Mouse (Mus musculus): ENCODE data around the gene Lurap1. TPM values are rescaled to one million over a fixed set of nuclear protein-coding genes. Genes with fewer than 3 reads are reported as not detected.

Gene Lurap1
- polyA plus RNA-seq, 1 experiment from 2014 or later, result 1.5 TPM

- H3K4me2 ChIP-seq (replicated peaks), result no peak overlapping the region
- no peaks in the 10 kb centered on the region for H3K9me3 ChIP-seq
- H3K4me1 ChIP-seq (replicated peaks), result no peaks in the 10 kb centered on the region
- no peaks in the 10 kb centered on the region for H3K27me3 ChIP-seq (replicated peaks)
- H3K9ac ChIP-seq, result no peak overlapping the region
- H3K36me3 ChIP-seq, result peaks cover 26% of the 10 kb centered on the region
- H3K4me3 ChIP-seq (replicated peaks), result no peak overlapping the region
- 90% methylated on average over 23 of the region's 23 CpGs for WGBS
- no peak overlapping the region for H3K27ac ChIP-seq
- ATAC-seq, result no peak
Measured at GRCm38 (mm10) chr4:116088510-116089249, 62.5 kb downstream of the Lurap1 start.

Other genes with a start within 250 kb of the Lurap1 start
- not detected in 2 replicates for gene Dmbx1, start 211.4 kb downstream of the Lurap1 start, polyA plus RNA-seq (2015; fragmentation: Nextera tagmentation; extraction: Ambion mirVana)
- 48.2 and 57.6 TPM in 2 replicates for gene Faah, start 133.4 kb downstream of the Lurap1 start, polyA plus RNA-seq (2015; fragmentation: Nextera tagmentation; extraction: Ambion mirVana)
- 30.1 and 31.0 TPM in 2 replicates for gene Nsun4, start 97.5 kb downstream of the Lurap1 start, polyA plus RNA-seq (2015; fragmentation: Nextera tagmentation; extraction: Ambion mirVana)
- 636 and 732 TPM in 2 replicates for gene Uqcrh, start 76.3 kb downstream of the Lurap1 start, polyA plus RNA-seq (2015; fragmentation: Nextera tagmentation; extraction: Ambion mirVana)
- 70.9 and 71.6 TPM in 2 replicates for gene Lrrc41, start 76.1 kb downstream of the Lurap1 start, polyA plus RNA-seq (2015; fragmentation: Nextera tagmentation; extraction: Ambion mirVana)
- gene Rad54l, start 27.6 kb downstream of the Lurap1 start, polyA plus RNA-seq (2015; fragmentation: Nextera tagmentation; extraction: Ambion mirVana), result 26.7 and 27.1 TPM in 2 replicates
- 45.8 and 48.0 TPM in 2 replicates for gene Pomgnt1, start 27.5 kb downstream of the Lurap1 start, polyA plus RNA-seq (2015; fragmentation: Nextera tagmentation; extraction: Ambion mirVana)
- gene Tspan1, start 16.3 kb upstream of the Lurap1 start, polyA plus RNA-seq (2015; fragmentation: Nextera tagmentation; extraction: Ambion mirVana), result 35.7 and 43.6 TPM in 2 replicates
- gene 1700042G07Rik, start 22.0 kb upstream of the Lurap1 start, polyA plus RNA-seq (2015; fragmentation: Nextera tagmentation; extraction: Ambion mirVana), result not detected in 2 replicates
- not detected in 2 replicates for gene Gm49337, start 22.0 kb upstream of the Lurap1 start, polyA plus RNA-seq (2015; fragmentation: Nextera tagmentation; extraction: Ambion mirVana)
- 7.0 and 7.9 TPM in 2 replicates for gene Pik3r3, start 70.3 kb upstream of the Lurap1 start, polyA plus RNA-seq (2015; fragmentation: Nextera tagmentation; extraction: Ambion mirVana)

All from intestine, embryonic 15.5 days (tissue).